Mouse (Mus musculus): Measurements from ENCODE around the gene Mob3b.

DNA sequence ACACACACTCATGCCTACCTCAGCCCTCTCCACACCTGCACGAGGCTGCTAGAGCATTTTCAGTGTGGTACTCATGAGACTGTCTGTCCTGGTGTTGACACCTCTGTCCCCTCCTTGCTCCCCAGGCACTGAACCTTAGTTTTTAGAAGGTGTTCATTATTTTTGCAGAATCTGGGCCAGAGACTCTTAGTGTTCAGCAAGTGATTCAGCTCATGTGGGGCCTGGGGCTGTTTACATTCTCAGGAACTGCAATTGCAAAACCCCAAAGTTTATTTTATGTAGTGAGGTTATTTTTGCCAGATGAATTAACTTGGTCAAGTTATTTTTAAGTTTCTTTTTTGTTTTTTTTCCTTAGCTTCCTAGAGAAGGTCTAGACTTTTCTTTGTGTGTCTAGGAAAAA, 16.3 kb upstream of the Mob3b start:
- no peak for TF ChIP-seq CTCF (IDR thresholded peaks at IDR 0.05; ENCODE audit: borderline replicate concordance, control insufficient read depth, extremely low read depth, insufficient read depth, low read length, poor library complexity)
- no peak for TF ChIP-seq POLR2A (IDR thresholded peaks at IDR 0.05; ENCODE audit: control insufficient read depth, extremely low read depth, insufficient read depth, low read length, poor library complexity)
